Comparison of ENCODE assay signal across 13 mouse cellular contexts in genomic region chr11:105506322-105506721, GRCm38 (mm10). TPM values are rescaled to one million over a fixed set of nuclear protein-coding genes. Genes with fewer than 3 reads are reported as not detected.
A peak's percentile ranks its signal among the peaks of the same experiment; 100 is the strongest.
DNase-seq lines count a peak whose midpoint lies in the region; ATAC-seq and TF ChIP-seq lines count a peak whose summit lies in the region.
"Had no signal": no experiment of that assay in that cellular context is flagged by ENCODE, and none has a peak within 500 bp of the region (broad histone marks: within the 10 kb centered on the region; RNA-seq: fewer than 3 reads in every experiment).

No protein-coding gene starts in this region.

- H3K4me2 ChIP-seq in kidney, embryonic 15.5 days, result no peak overlapping the region
- no peak overlapping the region for H3K4me2 ChIP-seq in embryonic facial prominence, embryonic 15.5 days (replicated peaks)
- H3K4me2 ChIP-seq in lung, postnatal 0 days (replicated peaks; ENCODE audit: low read depth, low read length), result no peak overlapping the region

- WGBS in kidney, adult 2 months, result 74% methylated on average over 11 of the region's 11 CpGs
- 71% methylated on average over 11 of the region's 11 CpGs for WGBS in kidney, embryonic 15.5 days
- WGBS in embryonic facial prominence, embryonic 15.5 days, result 86% methylated on average over 11 of the region's 11 CpGs
- 61% methylated on average over 11 of the region's 11 CpGs for WGBS in lung, postnatal 0 days
- WGBS in cerebellum, adult 2 months, result 90% methylated on average over 11 of the region's 11 CpGs

- peak; percentile 15 for DNase-seq in kidney, adult 2 months
- DNase-seq in lung, postnatal 0 days (ENCODE audit: low spot score), result peak; percentile 19
- DNase-seq in cerebellum, adult 2 months, result no peak
- no peak for DNase-seq in frontal cortex, postnatal 14 days (ENCODE audit: low spot score in 2 of 2)
- DNase-seq: adrenal gland, postnatal 14 days; cerebellum, adult 11-12 months; kidney, adult 11 months; retina, postnatal 1 day had no signal

- no peaks in the 10 kb centered on the region for H3K36me3 ChIP-seq in kidney, adult 2 months (ENCODE audit: control insufficient read depth, insufficient read depth, low read length)
- H3K36me3 ChIP-seq in kidney, embryonic 15.5 days, result no peaks in the 10 kb centered on the region
- no peaks in the 10 kb centered on the region for H3K36me3 ChIP-seq in embryonic facial prominence, embryonic 15.5 days
- H3K36me3 ChIP-seq in lung, postnatal 0 days (ENCODE audit: insufficient read depth, low read length), result no peaks in the 10 kb centered on the region

- no peak for TF ChIP-seq POLR2A in kidney, adult 2 months (IDR thresholded peaks at IDR 0.05; ENCODE audit: low read depth, low read length)
- no peak for TF ChIP-seq POLR2A in cerebellum, adult 2 months (IDR thresholded peaks at IDR 0.05; ENCODE audit: borderline replicate concordance, insufficient read depth, low read length)

- no peak for TF ChIP-seq EP300 in lung, postnatal 0 days (IDR thresholded peaks at IDR 0.05)

- H3K9ac ChIP-seq in kidney, embryonic 15.5 days, result no peak overlapping the region
- no peak overlapping the region for H3K9ac ChIP-seq in embryonic facial prominence, embryonic 15.5 days
- no peak overlapping the region for H3K9ac ChIP-seq in lung, postnatal 0 days (replicated peaks; ENCODE audit: low read depth)

- no peaks in the 10 kb centered on the region for H3K4me1 ChIP-seq in kidney, adult 2 months (ENCODE audit: control insufficient read depth, insufficient read depth, low read length)
- peaks cover 24% of the 10 kb centered on the region for H3K4me1 ChIP-seq in kidney, embryonic 15.5 days
- peaks cover 32% of the 10 kb centered on the region for H3K4me1 ChIP-seq in embryonic facial prominence, embryonic 15.5 days
- H3K4me1 ChIP-seq in lung, postnatal 0 days (ENCODE audit: insufficient read depth, low read depth, low read length), result peaks cover 5% of the 10 kb centered on the region; the same call in 1 of the 2 replicates
- H3K4me1 ChIP-seq in cerebellum, adult 2 months (ENCODE audit: control insufficient read depth, insufficient read depth, low read length), result no peaks in the 10 kb centered on the region

- H3K27ac ChIP-seq in kidney, adult 2 months (ENCODE audit: insufficient read depth, low read depth, low read length), result no peak overlapping the region
- no peak overlapping the region for H3K27ac ChIP-seq in kidney, embryonic 15.5 days
- 0 out of 2 replicates have a peak overlapping the region, but pooled peaks have one; percentile 71 for H3K27ac ChIP-seq in embryonic facial prominence, embryonic 15.5 days (replicated peaks)
- no peak overlapping the region for H3K27ac ChIP-seq in lung, postnatal 0 days (ENCODE audit: low read length)
- no peak overlapping the region for H3K27ac ChIP-seq in cerebellum, adult 2 months (ENCODE audit: insufficient read depth, low read length)

- H3K27me3 ChIP-seq in kidney, adult 2 months (replicated peaks; ENCODE audit: control insufficient read depth, insufficient read depth, low read length), result no peaks in the 10 kb centered on the region
- no peaks in the 10 kb centered on the region for H3K27me3 ChIP-seq in kidney, embryonic 15.5 days
- no peaks in the 10 kb centered on the region for H3K27me3 ChIP-seq in embryonic facial prominence, embryonic 15.5 days
- no peaks in the 10 kb centered on the region for H3K27me3 ChIP-seq in lung, postnatal 0 days (replicated peaks; ENCODE audit: insufficient read depth, low read length)
- no peaks in the 10 kb centered on the region for H3K27me3 ChIP-seq in cerebellum, adult 2 months (ENCODE audit: control insufficient read depth, insufficient read depth, low read length)

- ATAC-seq in kidney, embryonic 15.5 days (replicated peaks; ENCODE audit: low FRiP score), result no peak
- ATAC-seq in common myeloid progenitor, adult 5-6 weeks (replicated peaks; ENCODE audit: low read depth, poor library complexity, severe bottlenecking), result peak; percentile 48
- ATAC-seq in embryonic facial prominence, embryonic 15.5 days (ENCODE audit: insufficient number of reproducible peaks, low FRiP score, low TSS enrichment, low read depth), result no peak
- ATAC-seq in lung, postnatal 0 days, result no peak; the same call in 1 of the 2 replicates

- TF ChIP-seq CTCF in kidney, adult 2 months (conservative IDR thresholded peaks at IDR 0.05; ENCODE audit: insufficient read depth, insufficient read length, low read depth, low read length), result no peak
- no peak for TF ChIP-seq CTCF in lung, postnatal 0 days (IDR thresholded peaks at IDR 0.05)
- TF ChIP-seq CTCF in cerebellum, adult 2 months (IDR thresholded peaks at IDR 0.05; ENCODE audit: borderline replicate concordance, insufficient read depth, low read depth, low read length), result no peak

- no peak overlapping the region for H3K4me3 ChIP-seq in kidney, adult 2 months (ENCODE audit: insufficient read depth, low read depth, low read length)
- H3K4me3 ChIP-seq in kidney, embryonic 15.5 days (replicated peaks), result no peak overlapping the region
- no peak overlapping the region for H3K4me3 ChIP-seq in embryonic facial prominence, embryonic 15.5 days (replicated peaks)
- no peak overlapping the region for H3K4me3 ChIP-seq in lung, postnatal 0 days (ENCODE audit: low read depth, low read length)
- H3K4me3 ChIP-seq in cerebellum, adult 2 months (replicated peaks; ENCODE audit: insufficient read depth, low read depth, low read length), result no peak overlapping the region

- no peaks in the 10 kb centered on the region for H3K9me3 ChIP-seq in kidney, embryonic 15.5 days (replicated peaks)
- no peaks in the 10 kb centered on the region for H3K9me3 ChIP-seq in embryonic facial prominence, embryonic 15.5 days (replicated peaks)
- no peaks in the 10 kb centered on the region for H3K9me3 ChIP-seq in lung, postnatal 0 days (ENCODE audit: low read length)

RNA-seq across cellular contexts. Expression of gene March10, which starts 49.8 kb away (rescaled TPM):
- polyA plus RNA-seq in kidney, adult 2 months (2012; rRNA removed), result 1.5 and 1.8 TPM in 2 replicates
- 0.05 and 0.06 TPM in 2 replicates for polyA plus RNA-seq in kidney, embryonic 15.5 days (2015; fragmentation: Nextera tagmentation; extraction: Ambion mirVana)
- total RNA-seq in common myeloid progenitor, adult 5-6 weeks (2017), result not detected in 2 replicates
- polyA plus RNA-seq in embryonic facial prominence, embryonic 15.5 days (2015; fragmentation: Nextera tagmentation; extraction: Ambion mirVana), result 0.27 and 0.50 TPM in 2 replicates
- 0.24 and 0.27 TPM in 2 replicates for polyA plus RNA-seq in lung, postnatal 0 days (2015; fragmentation: Nextera tagmentation; extraction: Ambion mirVana)
- polyA plus RNA-seq in cerebellum, adult 2 months (2012; rRNA removed), result 0.39 and 0.52 TPM in 2 replicates
- total RNA-seq: adrenal gland, postnatal 14 days; hematopoietic stem cell, adult 5-6 weeks had no signal
- polyA plus RNA-seq: neural tube, embryonic 11.5 days had no signal

Comparison
In these comparisons a context has a peak if more than half of its experiments do, and no peak if none do; other contexts are left out.
1. DNase-seq: peak in kidney, adult 2 months (single experiment) and lung, postnatal 0 days (single experiment); none in cerebellum, adult 2 months (0 of 2) and frontal cortex, postnatal 14 days (0 of 2).